Comparison of ENCODE assay signal across 8 mouse cellular contexts in genomic region chr8:122546066-122546755, GRCm38 (mm10). TPM values are rescaled to one million over a fixed set of nuclear protein-coding genes. Genes with fewer than 3 reads are reported as not detected.
DNase-seq lines count a peak whose midpoint lies in the region; ATAC-seq and TF ChIP-seq lines count a peak whose summit lies in the region.

No protein-coding gene starts in this region.

- WGBS in hindbrain, postnatal 0 days = 86% methylated on average over 6 of the region's 7 CpGs
- WGBS in hindbrain, embryonic 11.5 days = 97% methylated on average over 6 of the region's 7 CpGs
- 92% methylated on average over 7 of the region's 7 CpGs for WGBS in embryonic facial prominence, embryonic 12.5 days
- WGBS in liver, embryonic 16.5 days (ENCODE audit: insufficient replicate concordance) = 37% methylated on average over 7 of the region's 7 CpGs

- peaks cover 4% of the 10 kb centered on the region; the same call in 1 of the 2 replicates for H3K4me1 ChIP-seq in hindbrain, postnatal 0 days (ENCODE audit: insufficient read depth, low read length)
- H3K4me1 ChIP-seq in hindbrain, embryonic 11.5 days (replicated peaks; ENCODE audit: control insufficient read depth, insufficient read depth, low read length) = peaks cover 3% of the 10 kb centered on the region; the same call in 1 of the 2 replicates
- H3K4me1 ChIP-seq in G1E (ENCODE audit: insufficient read depth, low read depth, low read length) = peaks cover 89% of the 10 kb centered on the region
- H3K4me1 ChIP-seq in embryonic facial prominence, embryonic 12.5 days = peaks cover 36% of the 10 kb centered on the region
- H3K4me1 ChIP-seq in liver, embryonic 16.5 days (ENCODE audit: control insufficient read depth, low read depth, low read length) = peaks cover 80% of the 10 kb centered on the region

- H3K4me3 ChIP-seq in hindbrain, postnatal 0 days (ENCODE audit: low read length) = no peak overlapping the region
- H3K4me3 ChIP-seq in hindbrain, embryonic 11.5 days (ENCODE audit: low read depth, low read length) = no peak overlapping the region
- peak overlapping the region; percentile 86; the same call in 1 of the 2 replicates for H3K4me3 ChIP-seq in G1E (ENCODE audit: low read depth, low read length)
- H3K4me3 ChIP-seq in embryonic facial prominence, embryonic 12.5 days = no peak overlapping the region
- peak overlapping the region; percentile 82 for H3K4me3 ChIP-seq in liver, embryonic 16.5 days (ENCODE audit: low read depth, low read length)

- no peak for DNase-seq in hindbrain, postnatal 0 days (ENCODE audit: low spot score)
- no peak for DNase-seq in hindbrain, embryonic 11.5 days (ENCODE audit: low spot score)
- DNase-seq in G1E (ENCODE audit: low spot score) = peak; percentile 81
- no peak for DNase-seq in urinary bladder, postnatal 4 days (ENCODE audit: low spot score in 2 of 2)
- DNase-seq in T-cell, adult 2 months (ENCODE audit: low spot score) = no peak

- no peaks in the 10 kb centered on the region for H3K27me3 ChIP-seq in hindbrain, postnatal 0 days (ENCODE audit: insufficient read depth, low read length)
- H3K27me3 ChIP-seq in hindbrain, embryonic 11.5 days (ENCODE audit: control insufficient read depth, insufficient read depth, low read length) = peaks cover 17% of the 10 kb centered on the region
- no peaks in the 10 kb centered on the region for H3K27me3 ChIP-seq in G1E (ENCODE audit: insufficient read depth, low read length)
- H3K27me3 ChIP-seq in embryonic facial prominence, embryonic 12.5 days = no peaks in the 10 kb centered on the region
- no peaks in the 10 kb centered on the region for H3K27me3 ChIP-seq in liver, embryonic 16.5 days (ENCODE audit: control insufficient read depth, insufficient read depth, low read depth, low read length)

- 0 out of 2 replicates have a peak, but pooled peaks have one; percentile 27 for ATAC-seq in hindbrain, postnatal 0 days
- ATAC-seq in hindbrain, embryonic 11.5 days (ENCODE audit: low FRiP score) = no peak
- peak; percentile 62 for ATAC-seq in G1E (ENCODE audit: extremely low read depth, insufficient number of reproducible peaks, low FRiP score, poor library complexity, severe bottlenecking)
- no peak for ATAC-seq in embryonic facial prominence, embryonic 12.5 days (ENCODE audit: insufficient number of reproducible peaks, insufficient read depth, low FRiP score, low TSS enrichment)
- peak; percentile 81 for ATAC-seq in liver, embryonic 16.5 days (ENCODE audit: low read depth)
- no peak for ATAC-seq in activated CD4-positive, CD25-positive, alpha-beta regulatory T cell, adult 4 months

- no peak overlapping the region for H3K4me2 ChIP-seq in hindbrain, postnatal 0 days (ENCODE audit: low read depth, low read length)
- H3K4me2 ChIP-seq in hindbrain, embryonic 11.5 days (replicated peaks; ENCODE audit: low read depth, low read length) = no peak overlapping the region
- no peak overlapping the region for H3K4me2 ChIP-seq in embryonic facial prominence, embryonic 12.5 days (replicated peaks)
- peak overlapping the region; percentile 95 for H3K4me2 ChIP-seq in liver, embryonic 16.5 days (ENCODE audit: low read depth, low read length)

- H3K9me3 ChIP-seq in hindbrain, postnatal 0 days (ENCODE audit: low read length) = no peaks in the 10 kb centered on the region
- H3K9me3 ChIP-seq in hindbrain, embryonic 11.5 days (ENCODE audit: control insufficient read depth, low read length) = no peaks in the 10 kb centered on the region
- 0 out of 2 replicates have a peak, but pooled peaks cover 2% of the 10 kb centered on the region for H3K9me3 ChIP-seq in G1E (replicated peaks)
- no peaks in the 10 kb centered on the region for H3K9me3 ChIP-seq in embryonic facial prominence, embryonic 12.5 days
- no peaks in the 10 kb centered on the region for H3K9me3 ChIP-seq in liver, embryonic 16.5 days (replicated peaks; ENCODE audit: control insufficient read depth, low read length)

- no peak overlapping the region for H3K27ac ChIP-seq in hindbrain, postnatal 0 days
- no peak overlapping the region for H3K27ac ChIP-seq in hindbrain, embryonic 11.5 days (ENCODE audit: low read depth, low read length)
- H3K27ac ChIP-seq in embryonic facial prominence, embryonic 12.5 days = 0 out of 2 replicates have a peak overlapping the region, but pooled peaks have one; percentile 23
- H3K27ac ChIP-seq in liver, embryonic 16.5 days (ENCODE audit: low read length) = peak overlapping the region; percentile 96

- no peaks in the 10 kb centered on the region for H3K36me3 ChIP-seq in hindbrain, postnatal 0 days (ENCODE audit: insufficient read depth, low read length)
- H3K36me3 ChIP-seq in hindbrain, embryonic 11.5 days (ENCODE audit: control insufficient read depth, insufficient read depth, low read length) = no peaks in the 10 kb centered on the region
- peaks cover 72% of the 10 kb centered on the region for H3K36me3 ChIP-seq in G1E (replicated peaks)
- H3K36me3 ChIP-seq in embryonic facial prominence, embryonic 12.5 days = no peaks in the 10 kb centered on the region
- peaks cover 7% of the 10 kb centered on the region; the same call in 1 of the 2 replicates for H3K36me3 ChIP-seq in liver, embryonic 16.5 days (ENCODE audit: control insufficient read depth, insufficient read depth)

- no peak overlapping the region for H3K9ac ChIP-seq in hindbrain, postnatal 0 days (replicated peaks; ENCODE audit: low read length)
- no peak overlapping the region for H3K9ac ChIP-seq in hindbrain, embryonic 11.5 days (ENCODE audit: low read depth, low read length)
- H3K9ac ChIP-seq in embryonic facial prominence, embryonic 12.5 days = no peak overlapping the region
- H3K9ac ChIP-seq in liver, embryonic 16.5 days (ENCODE audit: low read depth, low read length) = peak overlapping the region; percentile 91

- no peak for TF ChIP-seq CTCF in hindbrain, postnatal 0 days (IDR thresholded peaks at IDR 0.05; ENCODE audit: low read depth)
- no peak for TF ChIP-seq CTCF in G1E (IDR thresholded peaks at IDR 0.05; ENCODE audit: low read depth, low read length)

RNA-seq across cellular contexts. Expression of gene Piezo1, which starts 4.9 kb away (rescaled TPM):
- total RNA-seq in hindbrain, postnatal 0 days (2014; rRNA removed) = 10.0 and 17.5 TPM in 2 replicates
- 1.2 and 1.3 TPM in 2 replicates for polyA plus RNA-seq in hindbrain, postnatal 0 days (2015; fragmentation: Nextera tagmentation; extraction: Ambion mirVana)
- polyA plus RNA-seq in hindbrain, embryonic 11.5 days (2014; fragmentation: Nextera tagmentation; extraction: Ambion mirVana) = 5.2 and 5.3 TPM in 2 replicates
- 77.0 and 95.3 TPM in 2 replicates for total RNA-seq in G1E (2014; fragmentation: Nextera tagmentation)
- 24.9 and 26.0 TPM in 2 replicates for total RNA-seq in G1E (2017)
- 69.6 and 79.4 TPM in 2 replicates for polyA plus RNA-seq in G1E (2012)
- polyA plus RNA-seq in embryonic facial prominence, embryonic 12.5 days (2016; fragmentation: Nextera tagmentation; extraction: Ambion mirVana) = 11.6 and 16.7 TPM in 2 replicates
- 11.3 and 15.5 TPM in 2 replicates for polyA plus RNA-seq in liver, embryonic 16.5 days (2015; fragmentation: Nextera tagmentation; extraction: Ambion mirVana)
- polyA plus RNA-seq in activated CD4-positive, CD25-positive, alpha-beta regulatory T cell, adult 4 months (2017; shearing (Covaris generic)) = 10 to 100 TPM; 11.8 to 22.2 TPM

RNA-seq across cellular contexts. Expression of gene Cdt1, which starts 21.6 kb away (rescaled TPM):
- 24.9 and 26.3 TPM in 2 replicates for total RNA-seq in hindbrain, postnatal 0 days (2014; rRNA removed)
- polyA plus RNA-seq in hindbrain, postnatal 0 days (2015; fragmentation: Nextera tagmentation; extraction: Ambion mirVana) = 10.7 and 11.7 TPM in 2 replicates
- polyA plus RNA-seq in hindbrain, embryonic 11.5 days (2014; fragmentation: Nextera tagmentation; extraction: Ambion mirVana) = 19.8 and 21.3 TPM in 2 replicates
- total RNA-seq in G1E (2014; fragmentation: Nextera tagmentation) (70.8 and 71.7 TPM in 2 replicates), G1E (2017) (46.9 and 49.9 TPM in 2 replicates)
- 375 and 441 TPM in 2 replicates for polyA plus RNA-seq in G1E (2012)
- polyA plus RNA-seq in embryonic facial prominence, embryonic 12.5 days (2016; fragmentation: Nextera tagmentation; extraction: Ambion mirVana) = 41.2 and 41.6 TPM in 2 replicates
- 34.7 and 41.1 TPM in 2 replicates for polyA plus RNA-seq in liver, embryonic 16.5 days (2015; fragmentation: Nextera tagmentation; extraction: Ambion mirVana)
- 10 to 100 TPM; 10.4 to 13.0 TPM for polyA plus RNA-seq in activated CD4-positive, CD25-positive, alpha-beta regulatory T cell, adult 4 months (2017; shearing (Covaris generic))

RNA-seq across cellular contexts. Expression of gene Aprt, which starts 30.5 kb away (rescaled TPM):
- 113 and 123 TPM in 2 replicates for total RNA-seq in hindbrain, postnatal 0 days (2014; rRNA removed)
- polyA plus RNA-seq in hindbrain, postnatal 0 days (2015; fragmentation: Nextera tagmentation; extraction: Ambion mirVana) = 183 and 189 TPM in 2 replicates
- polyA plus RNA-seq in hindbrain, embryonic 11.5 days (2014; fragmentation: Nextera tagmentation; extraction: Ambion mirVana) = 194 and 206 TPM in 2 replicates
- total RNA-seq in G1E (2014; fragmentation: Nextera tagmentation) (110 and 112 TPM in 2 replicates), G1E (2017) (100.0 and 146 TPM in 2 replicates)
- polyA plus RNA-seq in G1E (2012) = 207 and 389 TPM in 2 replicates
- 289 and 298 TPM in 2 replicates for polyA plus RNA-seq in embryonic facial prominence, embryonic 12.5 days (2016; fragmentation: Nextera tagmentation; extraction: Ambion mirVana)
- polyA plus RNA-seq in liver, embryonic 16.5 days (2015; fragmentation: Nextera tagmentation; extraction: Ambion mirVana) = 196 and 204 TPM in 2 replicates
- 100 to 1,000 TPM; 168 to 203 TPM for polyA plus RNA-seq in activated CD4-positive, CD25-positive, alpha-beta regulatory T cell, adult 4 months (2017; shearing (Covaris generic))

Comparison
In these comparisons a context has a peak if more than half of its experiments do, and no peak if none do; other contexts are left out.
1. ATAC-seq: peak in hindbrain, postnatal 0 days (single experiment), G1E (single experiment) and liver, embryonic 16.5 days (single experiment); none in hindbrain, embryonic 11.5 days (single experiment), embryonic facial prominence, embryonic 12.5 days (single experiment) and activated CD4-positive, CD25-positive, alpha-beta regulatory T cell, adult 4 months (single experiment).
2. H3K27ac ChIP-seq: peak in embryonic facial prominence, embryonic 12.5 days (single experiment) and liver, embryonic 16.5 days (single experiment); none in hindbrain, postnatal 0 days (single experiment) and hindbrain, embryonic 11.5 days (single experiment).
3. H3K4me3 ChIP-seq: peak in G1E (single experiment) and liver, embryonic 16.5 days (single experiment); none in hindbrain, postnatal 0 days (single experiment), hindbrain, embryonic 11.5 days (single experiment) and embryonic facial prominence, embryonic 12.5 days (single experiment).